22 mouse cellular contexts compared by ENCODE assay signal in genomic region chr10:60624945-60625344, GRCm38 (mm10).
"Had no signal": no experiment of that assay in that cellular context is flagged by ENCODE, and none has a peak within 500 bp of the region (broad histone marks: within the 10 kb centered on the region; RNA-seq: fewer than 3 reads in every experiment).

No protein-coding gene starts in this region.

- H3K27ac ChIP-seq: kidney, embryonic 15.5 days; limb, embryonic 12.5 days; limb, embryonic 15.5 days; liver, embryonic 14.5 days; macrophage; midbrain, embryonic 10.5 days; stomach, postnatal 0 days had no signal

- H3K4me1 ChIP-seq: megakaryocyte, embryonic 14.5 days had no signal

- H3K4me3 ChIP-seq: kidney, embryonic 15.5 days; limb, embryonic 12.5 days; limb, embryonic 15.5 days; megakaryocyte, embryonic 14.5 days; midbrain, embryonic 10.5 days had no signal

- H3K9ac ChIP-seq: kidney, embryonic 15.5 days; limb, embryonic 12.5 days; limb, embryonic 15.5 days; liver, embryonic 14.5 days; liver, postnatal 0 days; lung, embryonic 14.5 days had no signal

- DNase-seq: kidney, adult 11 months; kidney, adult 8-10 months; kidney, postnatal 10 days; kidney, postnatal 36 days; liver, postnatal 0 days; lung, embryonic 14.5 days; right cerebral cortex, adult 18-20 months; right cerebral cortex, postnatal 14 days; right cerebral cortex, postnatal 4 days; thymus, adult 2 months; thymus, postnatal 14 days; thymus, postnatal 4 days had no signal

- H3K36me3 ChIP-seq: kidney, embryonic 15.5 days; limb, embryonic 12.5 days; midbrain, embryonic 10.5 days had no signal

- H3K4me2 ChIP-seq: kidney, embryonic 15.5 days; limb, embryonic 12.5 days; limb, embryonic 15.5 days; liver, embryonic 11.5 days; lung, embryonic 14.5 days had no signal

- ATAC-seq: liver, postnatal 0 days; lung, postnatal 0 days had no signal
